Mouse (Mus musculus): ENCODE data around the gene Dnaja4. TPM values are rescaled to one million over a fixed set of nuclear protein-coding genes. Genes with fewer than 3 reads are reported as not detected.

Dnaja4 gene
- polyA plus RNA-seq, 1 experiment: 2.6 TPM

DNA sequence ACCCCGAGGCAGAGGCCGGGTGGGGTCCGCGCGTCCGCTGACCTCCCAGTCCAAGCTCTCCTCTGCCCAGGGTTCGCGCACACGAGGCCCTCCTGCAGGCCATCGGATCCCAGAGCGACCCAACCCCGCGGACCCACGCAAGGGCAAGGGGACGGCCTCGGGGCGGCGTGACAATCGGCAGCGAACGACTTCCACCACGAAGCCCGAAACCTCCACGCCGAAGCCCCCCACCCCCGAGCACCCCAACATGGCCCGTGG lies 343 bp downstream of the Dnaja4 start:
- WGBS: 5% methylated on average over 27 of the region's 27 CpGs
- no peak for DNase-seq (ENCODE audit: low read depth, low spot score)

DNA sequence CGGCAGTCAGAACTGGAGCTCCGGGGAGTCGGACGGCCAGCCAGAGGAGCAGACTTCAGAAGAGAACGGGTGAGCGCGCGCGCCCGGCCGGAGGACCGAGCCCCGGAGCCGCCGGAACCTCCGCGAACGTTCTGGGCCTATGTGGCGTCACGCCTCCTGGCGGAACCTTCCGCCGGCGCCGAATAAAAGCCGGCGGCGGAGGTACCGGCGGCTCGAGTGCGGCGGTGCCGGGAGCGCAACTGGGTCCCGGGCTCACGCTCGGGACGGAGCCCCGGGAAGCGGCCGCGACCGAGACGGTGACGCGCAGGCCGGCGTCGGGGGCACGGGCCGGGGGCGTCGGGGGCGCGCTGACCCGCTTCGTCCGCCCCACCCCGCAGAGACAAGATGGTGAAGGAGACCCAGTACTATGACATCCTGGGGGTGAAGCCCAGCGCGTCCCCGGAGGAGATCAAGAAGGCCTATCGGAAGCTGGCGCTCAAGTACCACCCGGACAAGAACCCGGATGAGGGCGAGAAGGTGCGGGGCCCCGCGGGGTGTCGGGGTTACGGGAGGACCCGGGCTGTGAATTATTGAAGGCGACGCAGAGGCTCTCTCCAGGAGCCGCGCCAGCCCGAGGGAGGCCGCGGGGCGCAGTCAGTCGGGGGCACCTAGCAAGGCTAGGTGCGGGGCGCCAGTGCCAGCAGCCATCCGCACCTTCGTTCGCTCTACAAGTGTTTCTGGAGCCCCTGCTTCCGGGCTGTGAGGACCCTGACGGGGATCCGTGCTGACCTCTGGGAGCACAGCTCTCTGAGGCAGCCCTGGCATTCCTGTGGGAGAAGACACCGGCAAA lies 886 bp downstream of the Dnaja4 start:
- WGBS: under 1% methylated on average over 92 of the region's 92 CpGs
- no peak for DNase-seq (ENCODE audit: low read depth, low spot score)

DNA sequence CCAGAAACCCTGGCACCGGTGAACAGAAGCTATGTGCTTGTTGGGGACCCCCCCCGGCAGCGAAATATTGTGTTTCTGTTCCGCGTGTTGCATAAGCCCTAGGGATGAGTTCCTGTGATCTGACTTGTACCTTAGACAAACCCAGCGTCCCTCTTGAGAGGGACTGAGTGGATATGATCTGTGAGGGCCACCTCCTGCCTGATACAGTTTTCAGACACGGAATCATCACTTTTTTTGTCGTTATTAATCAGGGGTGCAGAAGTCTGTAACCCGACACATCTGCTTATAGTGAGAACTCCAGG lies 1.5 kb downstream of the Dnaja4 start:
- no peak for DNase-seq (ENCODE audit: low read depth, low spot score)
- 22% methylated on average over 9 of the region's 9 CpGs for WGBS

DNA sequence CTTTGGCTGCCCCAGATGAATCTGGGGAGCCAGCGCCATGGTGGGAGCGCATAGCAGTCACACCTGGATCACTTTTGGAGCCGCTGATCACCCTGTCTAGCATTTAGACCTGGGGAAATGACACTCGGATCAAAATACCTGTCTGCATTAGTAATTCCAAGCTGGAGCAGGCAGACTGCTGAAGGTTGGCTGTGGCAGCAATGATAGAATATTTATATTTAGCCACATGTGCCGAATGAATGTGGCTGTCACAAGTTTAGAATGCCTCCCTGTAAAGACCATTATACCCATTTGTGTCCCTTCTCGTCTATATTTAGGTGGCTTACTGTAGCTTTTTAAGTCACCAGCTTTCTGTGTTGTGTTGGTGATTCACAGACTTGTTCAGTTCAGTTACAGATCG lies 2.1 kb downstream of the Dnaja4 start:
- no peak for DNase-seq (ENCODE audit: low read depth, low spot score)
- WGBS: 87% methylated on average over 7 of the region's 7 CpGs

DNA sequence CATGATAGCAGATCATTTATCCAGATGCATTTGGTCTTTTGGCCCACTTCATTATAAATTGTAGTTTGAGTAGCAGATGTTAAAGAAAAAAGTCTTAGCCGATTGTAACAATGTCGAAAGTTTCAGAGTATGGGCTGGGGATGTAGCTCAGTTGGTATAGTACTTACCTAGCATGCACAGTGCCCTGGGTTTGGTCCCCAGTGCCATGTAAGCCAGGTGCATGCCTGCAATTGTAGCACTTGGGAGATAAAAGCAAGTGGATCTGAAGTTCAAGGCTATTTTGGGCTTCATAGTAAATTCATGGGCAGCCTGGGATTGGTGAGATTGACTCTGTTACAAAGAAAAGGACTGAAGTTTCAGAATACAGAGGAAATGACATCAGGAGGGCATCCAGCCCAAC lies 3.9 kb downstream of the Dnaja4 start:
- 83% methylated on average over 2 of the region's 2 CpGs for WGBS
- DNase-seq (ENCODE audit: low read depth, low spot score): no peak

DNA sequence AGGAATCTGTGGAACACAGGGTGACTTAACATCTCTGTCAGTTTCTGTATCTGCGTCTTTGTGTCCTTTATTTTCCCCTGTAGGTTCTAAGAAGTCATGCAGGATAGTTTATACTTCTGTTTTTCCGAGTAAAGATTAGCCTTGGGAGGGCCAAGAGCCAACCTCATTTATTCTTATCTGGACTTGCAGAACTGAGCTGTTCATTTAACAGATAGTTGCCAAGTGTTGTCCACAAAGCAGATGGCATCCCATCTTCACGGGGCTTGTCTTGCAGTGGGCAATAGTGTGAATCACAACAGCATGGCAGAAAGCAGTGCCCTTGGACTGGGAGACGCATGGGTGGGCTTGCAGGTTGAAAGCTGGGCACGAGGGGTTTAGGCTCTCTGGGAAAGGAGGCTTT lies 5.7 kb downstream of the Dnaja4 start:
- WGBS: 70% methylated on average over 5 of the region's 5 CpGs
- DNase-seq (ENCODE audit: low read depth, low spot score): no peak

DNA sequence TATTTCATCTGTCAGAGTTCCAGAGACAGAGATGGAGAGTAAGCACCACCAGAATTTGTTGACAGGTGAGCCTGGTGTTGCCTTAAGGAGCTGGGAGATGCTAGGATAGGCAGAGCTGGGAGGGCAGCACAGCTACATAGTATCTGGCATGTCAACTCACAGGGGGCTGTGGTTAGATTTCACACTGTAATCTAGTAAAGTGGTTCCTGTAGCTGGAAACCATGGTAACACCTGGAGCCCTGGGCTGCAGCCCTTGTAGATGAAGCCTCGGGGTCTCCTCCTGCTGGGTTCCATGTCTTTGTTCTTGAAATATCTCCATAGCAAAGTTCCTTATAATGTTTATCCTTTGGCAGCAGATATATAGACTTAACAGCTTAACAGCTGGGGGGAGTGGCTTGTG lies 6.9 kb downstream of the Dnaja4 start:
- 17% methylated on average over 1 of the region's 1 CpGs for WGBS
- DNase-seq (ENCODE audit: low read depth, low spot score): no peak

DNA sequence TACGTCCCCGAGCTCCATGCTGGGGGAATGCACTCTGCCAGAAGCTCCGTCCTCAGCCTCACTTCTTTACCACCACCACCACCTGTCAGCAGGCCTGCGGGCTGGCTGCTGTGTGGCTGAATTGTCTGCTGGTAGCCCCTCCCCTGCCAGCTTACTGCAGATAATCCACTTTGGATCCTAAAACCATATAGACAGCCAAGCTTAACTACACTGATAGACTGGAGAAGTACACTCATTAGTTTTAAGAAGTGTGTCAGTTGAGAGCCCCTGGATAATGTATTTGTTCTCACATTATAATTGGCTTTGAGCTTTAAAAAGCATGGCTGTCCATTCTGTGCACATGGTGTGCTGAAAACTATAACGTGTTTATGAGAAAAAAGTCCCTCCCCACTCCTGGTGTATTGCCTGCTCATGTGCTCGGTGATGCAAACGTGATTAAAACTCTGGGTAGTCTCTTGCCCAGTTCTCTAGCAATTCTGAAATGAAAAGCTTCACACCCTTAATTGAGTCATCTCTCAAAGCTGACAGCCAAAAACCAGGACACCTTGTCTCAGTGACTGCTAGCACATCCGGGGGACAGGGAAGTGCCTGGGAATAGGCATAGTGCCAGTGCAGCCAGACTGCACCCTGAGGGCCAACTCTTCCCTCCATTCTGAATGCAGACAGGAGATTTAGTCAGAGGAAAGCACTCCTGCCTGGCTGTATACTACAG lies 8.8 kb downstream of the Dnaja4 start:
- 64% methylated on average over 8 of the region's 8 CpGs for WGBS
- DNase-seq (ENCODE audit: low read depth, low spot score): no peak

DNA sequence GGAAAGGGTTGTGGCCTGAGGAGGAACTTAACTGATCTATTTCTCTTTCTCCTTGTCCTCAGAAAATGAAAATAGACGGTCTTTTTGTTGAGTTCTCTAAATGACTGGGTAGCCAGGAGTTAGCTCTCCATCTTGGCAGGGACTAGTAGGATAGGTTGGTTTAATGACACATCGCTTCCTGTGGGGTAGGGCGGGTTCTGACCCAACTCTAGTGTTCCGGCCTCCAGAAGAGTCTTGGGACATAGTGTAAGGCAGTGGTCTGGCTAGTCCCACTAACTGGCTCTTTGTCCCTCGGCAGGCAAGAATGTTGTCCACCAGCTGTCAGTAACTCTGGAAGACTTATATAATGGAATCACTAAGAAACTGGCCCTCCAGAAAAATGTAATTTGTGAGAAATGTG lies 9.4 kb downstream of the Dnaja4 start:
- WGBS: 80% methylated on average over 5 of the region's 5 CpGs
- DNase-seq (ENCODE audit: low read depth, low spot score): no peak

DNA sequence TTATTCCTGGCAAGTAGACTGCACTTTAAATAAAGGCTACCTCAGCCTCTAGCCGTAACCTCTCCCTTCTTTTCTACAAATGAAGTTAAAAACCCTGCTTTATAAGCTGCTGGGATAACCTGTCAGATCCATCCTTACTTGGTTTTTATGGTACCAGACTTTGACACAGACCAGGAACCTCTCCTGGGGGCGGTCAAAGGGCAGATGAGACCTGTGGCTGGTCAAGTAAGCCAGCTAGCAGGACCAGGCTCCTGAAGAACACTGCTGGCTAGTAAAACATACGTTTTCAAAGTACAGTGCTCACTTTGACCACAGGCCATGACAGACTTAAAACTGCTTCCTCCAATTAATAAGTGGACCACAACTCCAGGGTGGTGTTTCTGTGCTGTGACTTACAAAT lies 17.1 kb downstream of the Dnaja4 start:
- WGBS: 59% methylated on average over 3 of the region's 3 CpGs
- DNase-seq (ENCODE audit: low read depth, low spot score): no peak

DNA sequence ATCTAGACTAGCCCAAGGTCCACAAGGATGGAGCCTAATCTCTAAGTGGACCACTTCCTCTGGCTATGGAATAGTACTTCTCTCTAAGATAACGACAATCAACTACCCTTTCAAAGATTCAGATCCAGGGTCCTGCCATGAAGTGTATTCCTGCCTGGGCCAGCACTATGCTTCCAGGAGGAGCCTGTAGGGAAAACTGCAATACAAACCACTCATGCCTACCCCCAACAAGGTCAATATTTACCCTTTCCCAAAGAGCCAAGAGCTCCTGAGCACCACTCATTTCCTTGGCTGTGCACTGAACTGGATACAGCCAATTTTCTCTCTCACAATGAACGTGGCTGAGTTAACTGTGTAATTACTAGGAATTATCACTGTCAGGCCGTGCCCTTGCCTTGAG lies 18.9 kb downstream of the Dnaja4 start:
- DNase-seq (ENCODE audit: low read depth, low spot score): no peak
- 63% methylated on average over 3 of the region's 3 CpGs for WGBS

DNA sequence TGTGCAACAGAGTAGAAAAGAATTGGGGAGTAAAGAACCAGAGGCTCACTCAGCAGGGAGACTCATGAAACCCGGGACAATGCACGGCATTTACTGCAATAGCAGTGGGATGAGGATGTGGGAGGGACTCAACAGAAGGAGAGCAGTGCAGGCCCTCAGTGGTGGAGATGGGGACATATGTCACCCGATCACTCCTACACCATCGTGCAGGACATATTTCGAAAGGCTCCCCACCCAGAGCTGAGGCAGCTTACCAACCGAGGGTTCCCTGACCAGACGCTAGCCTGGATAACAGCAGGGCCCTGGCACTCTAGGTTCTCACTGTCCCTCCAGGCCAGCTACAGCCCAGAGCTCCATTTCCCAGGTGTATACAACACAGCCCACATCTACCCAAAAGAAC lies 23.5 kb downstream of the Dnaja4 start:
- DNase-seq (ENCODE audit: low read depth, low spot score): no peak
- 88% methylated on average over 7 of the region's 7 CpGs for WGBS

DNA sequence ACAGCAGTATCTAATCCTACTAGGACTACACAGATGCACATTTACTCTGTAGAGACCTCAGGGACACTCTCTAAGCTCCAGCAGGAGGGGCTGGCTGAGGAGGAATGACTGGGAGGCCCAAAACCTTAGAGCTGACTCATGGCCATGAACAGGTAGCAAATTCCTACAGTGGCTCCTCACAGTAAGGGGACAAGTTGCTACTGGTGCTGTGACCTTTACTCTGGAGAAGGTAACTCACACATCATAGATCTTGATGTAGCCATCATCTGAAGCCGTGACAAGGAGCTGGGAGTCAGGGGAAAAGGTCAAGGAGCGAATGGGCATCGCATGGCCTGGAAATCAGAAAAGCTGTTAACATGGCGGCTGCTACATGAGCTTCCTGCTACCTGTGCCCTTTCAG lies 23.9 kb downstream of the Dnaja4 start:
- no peak for DNase-seq (ENCODE audit: low read depth, low spot score)
- 93% methylated on average over 4 of the region's 4 CpGs for WGBS

DNA sequence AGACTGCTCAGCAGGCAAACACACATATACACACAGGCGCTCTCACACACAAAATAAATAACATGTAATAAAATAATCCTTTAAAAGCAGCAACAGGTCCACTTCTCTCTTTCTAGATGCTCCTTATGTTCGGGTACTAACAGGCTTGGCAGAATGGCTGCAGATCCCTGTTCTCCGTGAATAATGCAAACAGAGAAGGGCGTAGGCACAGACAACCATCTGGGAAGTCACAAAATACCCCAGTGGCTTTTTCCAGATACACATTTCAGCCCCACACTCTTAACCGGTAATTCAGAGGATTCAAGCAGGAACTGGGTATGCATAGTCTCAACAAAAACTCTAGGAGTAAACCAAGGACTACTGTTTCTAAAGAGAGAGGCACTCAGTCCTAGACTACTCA lies 27.6 kb downstream of the Dnaja4 start:
- no peak for DNase-seq (ENCODE audit: low read depth, low spot score)
- WGBS: 78% methylated on average over 5 of the region's 5 CpGs

DNA sequence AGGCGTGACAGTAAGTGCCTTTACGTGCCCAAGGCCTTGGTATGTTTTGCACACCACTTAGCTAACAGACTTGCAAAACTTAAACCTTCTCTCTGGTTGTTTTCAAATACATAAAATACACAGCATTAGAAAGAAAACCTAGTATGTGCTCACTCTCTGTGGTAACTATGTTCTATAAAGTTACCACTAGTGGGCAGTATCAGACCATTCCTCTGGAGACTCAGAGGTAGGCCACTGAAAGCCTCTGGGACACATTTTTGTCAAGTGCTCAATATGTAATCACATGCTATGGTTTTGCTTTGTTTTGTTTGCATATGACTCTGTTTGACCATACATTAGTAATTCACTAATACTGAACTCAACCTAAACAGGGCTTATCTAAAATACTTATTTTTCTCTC lies 33.4 kb downstream of the Dnaja4 start:
- DNase-seq (ENCODE audit: low read depth, low spot score): no peak
- 93% methylated on average over 2 of the region's 2 CpGs for WGBS

DNA sequence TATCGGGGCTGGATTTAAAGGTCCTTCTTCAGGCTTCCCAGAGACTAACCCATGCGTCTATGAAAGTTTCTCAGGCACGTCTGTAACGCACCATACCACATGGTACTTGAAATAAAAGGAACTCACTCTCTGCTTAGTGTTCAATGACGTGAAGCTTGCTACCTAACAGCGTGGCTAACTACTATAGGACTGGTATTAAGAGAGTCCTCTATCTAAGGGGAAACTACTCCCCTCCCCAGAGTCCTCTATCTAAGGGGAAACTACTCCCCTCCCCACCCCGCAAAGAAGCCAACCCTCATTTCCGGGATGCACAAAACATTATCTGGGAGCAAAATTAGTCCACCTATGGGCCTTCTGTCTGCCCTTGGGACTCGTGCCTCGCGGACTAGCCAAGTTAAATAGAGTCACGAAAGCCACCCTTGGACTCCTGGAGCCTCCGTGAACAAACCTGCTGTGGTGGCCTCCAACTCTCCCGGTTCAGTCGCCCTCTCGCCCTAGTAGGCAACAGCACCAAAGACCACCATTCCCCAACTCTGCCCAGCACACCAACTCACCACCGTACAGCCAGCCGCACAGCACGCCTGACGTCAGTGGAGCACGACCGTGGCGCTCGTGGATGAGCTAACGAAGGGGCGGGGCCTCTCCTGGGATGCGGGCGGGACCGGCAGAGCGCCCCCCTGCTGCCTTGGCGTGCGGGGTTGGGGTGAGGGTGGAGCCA lies 35.4 kb downstream of the Dnaja4 start, which contains the start of gene Wdr61:
TSS of gene Wdr61 (minus strand) at position 599 of the 718 bp plus-strand sequence.
- peak; percentile 76 for DNase-seq (ENCODE audit: low read depth, low spot score)
- WGBS: 1% methylated on average over 32 of the region's 32 CpGs

DNA sequence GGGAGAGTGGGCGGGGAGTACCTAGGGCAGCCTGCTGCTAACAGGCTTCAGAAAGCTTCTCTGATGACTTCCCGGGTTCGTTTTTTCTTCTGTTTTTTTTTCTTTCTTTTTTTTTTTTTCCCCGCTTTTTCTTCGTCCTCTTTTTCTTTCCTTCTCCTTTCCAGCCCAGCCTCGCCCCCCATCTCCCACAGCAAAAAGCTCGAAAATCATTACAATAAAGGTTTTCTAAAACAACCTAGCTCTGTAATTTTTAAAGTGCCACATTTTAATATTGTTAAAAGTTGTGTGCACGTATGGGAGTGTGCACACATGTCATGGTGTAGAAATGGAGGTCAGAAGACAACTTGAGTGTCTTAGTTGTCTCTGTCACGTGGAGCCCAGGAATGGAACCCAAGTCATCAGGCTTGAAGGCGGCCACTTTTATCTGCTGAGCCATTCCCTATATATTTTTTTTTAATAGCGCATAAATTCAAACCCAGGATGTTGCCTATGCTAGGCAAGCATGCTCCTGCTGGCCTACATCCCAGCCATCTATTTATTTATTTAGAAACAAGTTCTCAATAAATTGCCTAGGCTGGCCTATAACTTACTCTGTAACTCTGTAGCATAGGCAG lies 36.1 kb downstream of the Dnaja4 start:
- WGBS: 18% methylated on average over 11 of the region's 11 CpGs
- no peak for DNase-seq (ENCODE audit: low read depth, low spot score)

DNA sequence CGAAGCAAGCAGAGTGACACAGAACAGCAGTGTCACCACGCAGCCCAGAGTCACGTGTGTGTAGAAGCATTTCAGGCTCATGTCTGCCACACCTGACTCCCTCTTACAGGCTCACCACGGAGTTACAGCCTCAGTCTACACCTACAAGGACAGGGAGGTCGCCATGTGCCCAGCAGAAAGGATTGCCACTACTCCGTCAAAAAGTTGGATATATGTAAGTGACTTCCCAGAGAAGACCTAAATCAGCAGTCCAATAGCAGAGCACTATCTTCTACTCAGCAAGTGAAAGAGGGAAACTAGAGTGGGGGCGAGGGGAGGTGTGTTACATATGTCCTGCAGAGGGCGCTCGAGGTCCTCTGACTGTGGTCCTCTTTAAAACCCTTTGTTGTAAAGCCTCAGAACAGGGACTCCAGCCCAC lies 37.6 kb downstream of the Dnaja4 start:
- 10% methylated on average over 9 of the region's 9 CpGs for WGBS
- DNase-seq (ENCODE audit: low read depth, low spot score): no peak

DNA sequence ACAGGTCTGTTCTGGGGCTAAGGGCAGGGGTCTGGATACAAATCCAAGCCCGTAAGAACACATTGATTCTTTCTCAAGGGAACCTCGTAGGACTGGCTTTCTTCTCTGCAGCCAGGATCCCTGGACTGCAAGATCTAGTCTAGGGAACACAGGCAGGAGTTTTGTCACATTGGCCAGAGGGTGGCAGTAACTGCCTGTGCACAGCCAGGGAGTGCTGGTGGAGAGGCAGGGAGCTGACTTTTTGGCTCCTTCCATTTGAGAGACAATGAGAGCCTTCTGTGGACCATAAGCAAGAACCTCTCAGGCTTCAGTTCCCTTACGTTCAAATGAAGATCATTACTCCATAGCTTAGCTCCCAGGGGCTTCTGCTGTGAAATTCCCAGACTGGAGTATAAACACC lies 39.7 kb downstream of the Dnaja4 start:
- DNase-seq (ENCODE audit: low read depth, low spot score): no peak
- WGBS: 27% methylated on average over 3 of the region's 3 CpGs

DNA sequence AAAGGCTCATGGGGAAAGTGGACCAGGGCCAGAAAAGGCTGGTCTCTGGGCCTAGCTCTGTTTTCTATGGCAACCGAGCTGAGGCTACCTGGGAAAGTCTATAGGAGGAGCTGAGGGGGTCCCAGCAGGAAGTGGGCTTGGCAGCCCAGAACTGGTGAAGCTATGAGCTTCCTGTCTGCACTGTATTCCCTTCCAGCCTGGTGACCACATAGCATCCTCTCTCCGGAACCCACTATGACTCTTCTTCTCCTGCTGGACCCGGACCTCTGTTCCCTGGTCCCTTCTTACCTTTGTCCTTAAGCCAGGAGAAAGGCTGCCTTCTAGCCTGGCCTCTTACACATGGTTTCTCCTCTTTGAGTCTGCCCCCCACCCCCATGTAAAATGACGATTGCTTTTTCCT lies 45.2 kb downstream of the Dnaja4 start:
- 70% methylated on average over 4 of the region's 4 CpGs for WGBS
- DNase-seq (ENCODE audit: low read depth, low spot score): no peak

Measured in large intestine, adult 2 months (tissue).